Mouse (Mus musculus): Measurements from ENCODE around the gene Gm9639. TPM values are rescaled to one million over a fixed set of nuclear protein-coding genes. Genes with fewer than 3 reads are reported as not detected.
"Not testable (repeated sequence)": the region's sequence is repeated elsewhere in the genome, so short reads cannot be mapped to it uniquely, and the experiment has no call there.

Gene Gm9639
- total and polyA plus RNA-seq, 3 experiments, result not detected

DNA sequence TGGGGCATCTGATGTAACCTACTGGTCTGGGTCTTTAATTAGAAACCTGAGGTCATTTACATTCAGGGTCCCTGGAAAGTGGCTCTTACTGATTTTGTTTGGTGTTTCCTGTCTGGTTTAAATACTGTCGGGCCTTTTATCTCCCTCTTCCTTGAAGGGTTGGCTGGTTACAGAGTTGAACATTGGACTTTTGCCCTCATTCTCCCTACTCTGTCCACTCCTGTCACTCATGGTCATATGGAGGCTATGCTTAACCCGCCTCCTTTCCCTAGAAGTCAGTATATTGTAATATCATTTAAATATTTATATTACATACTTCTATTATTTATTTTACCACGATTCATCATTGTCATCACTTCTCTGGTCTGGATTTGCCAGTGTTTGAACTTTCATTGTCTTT lies 9.2 kb upstream of the Gm9639 start:
- Histone ChIP-seq H3K27ac (ENCODE audit: insufficient read depth, low read depth) (no peak overlapping the region), H3K4me3 (replicated peaks in 1 of 3; ENCODE audit: low read depth in 2 of 3, low read length in 2 of 3, poor library complexity in 1 of 3) (no peak overlapping the region), H3K36me3 (replicated peaks in 1 of 2; ENCODE audit: control insufficient read depth in 1 of 2, insufficient read depth in 1 of 2, low read length in 1 of 2) (no peaks in the 10 kb centered on the region), H3K9ac (ENCODE audit: insufficient read depth, low read depth) (no peak overlapping the region), H3K9me3 (replicated peaks; ENCODE audit: low read length) (peaks cover 4% of the 10 kb centered on the region), H3K27me3 (replicated peaks) (peaks cover 45% of the 10 kb centered on the region), H3K79me2 (replicated peaks; ENCODE audit: control insufficient read depth, extremely low read depth, insufficient read depth, poor library complexity, severe bottlenecking) (no peaks in the 10 kb centered on the region), H3K4me1 (ENCODE audit: control insufficient read depth in 1 of 2, insufficient read depth in 2 of 2) (no peaks in the 10 kb centered on the region), H3K4me2 (ENCODE audit: insufficient read depth, low read depth, poor library complexity, severe bottlenecking) (no peak overlapping the region)
- TF ChIP-seq NRF1 (IDR thresholded peaks at IDR 0.05; ENCODE audit: low read depth, low read length) (no peak), RAD21 (IDR thresholded peaks at IDR 0.05; ENCODE audit: low read depth, low read length) (no peak), MAZ (IDR thresholded peaks at IDR 0.05; ENCODE audit: low read depth, low read length) (no peak), CTCF (conservative IDR thresholded peaks at IDR 0.05 in 1 of 2, IDR thresholded peaks at IDR 0.05 in 1 of 2; ENCODE audit: low read depth in 2 of 2, low read length in 2 of 2) (no peak), PAX5 (IDR thresholded peaks at IDR 0.05; ENCODE audit: low read length) (no peak), KAT2A (IDR thresholded peaks at IDR 0.05; ENCODE audit: insufficient replicate concordance, low read length) (no peak), ELF1 (IDR thresholded peaks at IDR 0.05; ENCODE audit: low read depth, low read length) (no peak), GABPA (IDR thresholded peaks at IDR 0.05; ENCODE audit: insufficient replicate concordance, low read depth, low read length) (no peak), ZNF384 (IDR thresholded peaks at IDR 0.05; ENCODE audit: low read depth, low read length) (no peak), SIN3A (IDR thresholded peaks at IDR 0.05; ENCODE audit: low read length) (no peak), EP300 (IDR thresholded peaks at IDR 0.05; ENCODE audit: low read length) (no peak), CHD1 (IDR thresholded peaks at IDR 0.05; ENCODE audit: low read depth, low read length) (no peak), E2F4 (IDR thresholded peaks at IDR 0.05; ENCODE audit: insufficient replicate concordance, low read depth, low read length) (no peak), USF1 (IDR thresholded peaks at IDR 0.05; ENCODE audit: low read depth, low read length) (no peak)
- DNase-seq (ENCODE audit: extremely low read depth), result no peak
- dilution Hi-C loops (cut with MboI; ENCODE audit: extremely low pct_ligation_motif_present, extremely low pct_unique_long_range_greater_than_20kb, low sequenced_read_pairs) (no loop called here), in situ Hi-C loops (cut with MboI; ENCODE audit: low pct_ligation_motif_present, low pct_unique_long_range_greater_than_20kb, low sequenced_read_pairs) (no loop called here)

DNA sequence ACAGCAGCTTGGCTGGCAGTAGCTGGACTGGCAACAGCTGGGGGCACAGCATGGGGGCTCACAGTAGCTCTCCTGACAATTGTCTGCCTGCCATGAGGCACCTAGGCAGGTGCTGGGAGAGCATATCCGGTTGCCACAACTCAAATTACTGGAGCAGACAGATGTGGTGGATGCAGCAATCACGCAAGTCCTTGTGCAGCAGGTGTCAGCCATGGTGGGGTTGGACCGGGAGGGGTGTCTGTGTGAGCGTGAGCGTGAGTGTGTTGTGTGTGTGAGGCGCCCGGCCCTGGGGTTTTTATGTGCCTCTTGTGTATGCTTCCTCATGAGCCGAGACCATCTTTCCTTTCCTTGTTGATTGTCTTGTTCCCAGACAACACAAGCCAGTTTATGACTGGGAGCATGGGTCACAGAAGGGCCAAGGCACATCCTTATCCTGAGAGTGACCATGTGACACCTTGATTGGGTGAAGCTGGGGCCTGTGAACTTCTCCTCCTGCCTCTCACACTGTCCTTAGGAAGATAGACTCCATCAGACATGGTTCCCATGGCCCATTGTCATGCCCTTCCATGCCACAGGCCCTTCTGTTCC lies 4.1 kb upstream of the Gm9639 start, which contains the start of gene Gm19668:
TSS of gene Gm19668 (minus strand) at position 213 of the 588 bp plus-strand sequence.
- Histone ChIP-seq H3K27me3 (replicated peaks) (peaks cover 70% of the 10 kb centered on the region), H3K4me2 (ENCODE audit: insufficient read depth, low read depth, poor library complexity, severe bottlenecking) (no peak within 1 kb of the TSS), H3K27ac (ENCODE audit: insufficient read depth, low read depth) (no peak within 1 kb of the TSS), H3K9me3 (replicated peaks; ENCODE audit: low read length) (no peaks in the 10 kb centered on the region), H3K9ac (ENCODE audit: insufficient read depth, low read depth) (no peak within 1 kb of the TSS), H3K36me3 (replicated peaks in 1 of 2; ENCODE audit: control insufficient read depth in 1 of 2, insufficient read depth in 1 of 2, low read length in 1 of 2) (no peaks in the 10 kb centered on the region), H3K79me2 (replicated peaks; ENCODE audit: control insufficient read depth, extremely low read depth, insufficient read depth, poor library complexity, severe bottlenecking) (no peaks in the 10 kb centered on the region), H3K4me3 (replicated peaks in 1 of 3; ENCODE audit: low read depth in 2 of 3, low read length in 2 of 3, poor library complexity in 1 of 3) (no peak within 1 kb of the TSS), H3K4me1 (ENCODE audit: control insufficient read depth in 1 of 2, insufficient read depth in 2 of 2) (no peaks in the 10 kb centered on the region)
- dilution Hi-C loops (cut with MboI; ENCODE audit: extremely low pct_ligation_motif_present, extremely low pct_unique_long_range_greater_than_20kb, low sequenced_read_pairs) (no loop called here), in situ Hi-C loops (cut with MboI; ENCODE audit: low pct_ligation_motif_present, low pct_unique_long_range_greater_than_20kb, low sequenced_read_pairs) (no loop called here)
- TF ChIP-seq MAFK (IDR thresholded peaks at IDR 0.05; ENCODE audit: insufficient replicate concordance, low read length), result no peak
- TF ChIP-seq USF1 (IDR thresholded peaks at IDR 0.05; ENCODE audit: low read depth, low read length), result no peak
- TF ChIP-seq CTCF (conservative IDR thresholded peaks at IDR 0.05 in 1 of 2, IDR thresholded peaks at IDR 0.05 in 1 of 2; ENCODE audit: low read depth in 2 of 2, low read length in 2 of 2), result no peak
- no peak for TF ChIP-seq ETS1 (conservative IDR thresholded peaks at IDR 0.05; ENCODE audit: low read depth, low read length)
- TF ChIP-seq KAT2A (IDR thresholded peaks at IDR 0.05; ENCODE audit: insufficient replicate concordance, low read length), result no peak
- TF ChIP-seq EP300 (IDR thresholded peaks at IDR 0.05; ENCODE audit: low read length), result no peak
- no peak for TF ChIP-seq SIN3A (IDR thresholded peaks at IDR 0.05; ENCODE audit: low read length)
- no peak for TF ChIP-seq E2F4 (IDR thresholded peaks at IDR 0.05; ENCODE audit: insufficient replicate concordance, low read depth, low read length)
- no peak for TF ChIP-seq MXI1 (IDR thresholded peaks at IDR 0.05; ENCODE audit: low read depth, low read length)
- TF ChIP-seq POLR2A (IDR thresholded peaks at IDR 0.05; ENCODE audit: low read depth, low read length), result no peak
- TF ChIP-seq GABPA (IDR thresholded peaks at IDR 0.05; ENCODE audit: insufficient replicate concordance, low read depth, low read length), result no peak
- TF ChIP-seq CHD1 (IDR thresholded peaks at IDR 0.05; ENCODE audit: low read depth, low read length), result no peak
- no peak for TF ChIP-seq RAD21 (IDR thresholded peaks at IDR 0.05; ENCODE audit: low read depth, low read length)
- no peak for TF ChIP-seq HCFC1 (IDR thresholded peaks at IDR 0.05; ENCODE audit: low read depth, low read length)
- no peak for DNase-seq (ENCODE audit: extremely low read depth)

DNA sequence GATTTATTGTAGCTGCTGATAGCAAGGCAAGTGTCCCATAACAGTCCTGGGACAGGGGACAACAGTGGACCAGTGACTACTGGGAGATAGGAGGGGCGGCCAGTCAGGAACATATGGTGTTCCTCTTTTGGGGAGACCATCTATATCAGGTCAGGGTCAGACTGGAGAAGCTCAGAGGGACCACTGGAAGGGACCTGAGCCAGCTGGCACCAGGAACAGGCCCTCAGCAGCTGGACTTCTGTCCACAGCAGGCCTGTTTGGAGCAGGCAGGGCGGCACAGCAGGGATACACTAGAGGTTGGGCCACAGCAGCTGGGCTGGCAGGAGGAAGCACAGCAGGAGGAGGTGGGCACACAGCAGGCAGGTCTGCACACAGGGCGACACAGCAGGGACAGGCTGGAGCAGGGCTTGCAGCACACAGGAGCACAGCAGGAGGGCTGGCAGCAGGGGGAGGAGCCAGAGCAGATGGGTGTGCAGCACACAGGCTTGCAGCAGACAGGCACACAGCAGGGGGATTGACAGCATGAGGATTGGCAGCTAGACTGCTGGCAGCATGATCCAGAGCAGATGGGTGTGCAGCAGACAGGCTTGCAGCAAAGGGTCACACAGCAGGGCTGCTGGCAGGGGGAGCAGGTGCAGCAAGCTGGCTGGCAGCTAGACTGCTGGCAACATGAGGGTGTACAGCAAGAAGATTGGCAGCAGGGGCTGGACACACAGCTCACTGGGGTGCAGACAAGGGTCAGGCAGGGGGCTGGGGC lies 3.5 kb upstream of the Gm9639 start:
- H3K9ac ChIP-seq (ENCODE audit: insufficient read depth, low read depth); DNase-seq (ENCODE audit: extremely low read depth); H3K36me3 ChIP-seq (replicated peaks in 1 of 2; ENCODE audit: control insufficient read depth in 1 of 2, insufficient read depth in 1 of 2, low read length in 1 of 2); H3K9me3 ChIP-seq (replicated peaks; ENCODE audit: low read length); H3K79me2 ChIP-seq (replicated peaks; ENCODE audit: control insufficient read depth, extremely low read depth, insufficient read depth, poor library complexity, severe bottlenecking); in situ Hi-C loops (cut with MboI; ENCODE audit: low pct_ligation_motif_present, low pct_unique_long_range_greater_than_20kb, low sequenced_read_pairs); H3K27ac ChIP-seq (ENCODE audit: insufficient read depth, low read depth); H3K4me2 ChIP-seq (ENCODE audit: insufficient read depth, low read depth, poor library complexity, severe bottlenecking); H3K4me3 ChIP-seq (replicated peaks in 1 of 3; ENCODE audit: low read depth in 2 of 3, low read length in 2 of 3, poor library complexity in 1 of 3); H3K4me1 ChIP-seq (ENCODE audit: control insufficient read depth in 1 of 2, insufficient read depth in 2 of 2); dilution Hi-C loops (cut with MboI; ENCODE audit: extremely low pct_ligation_motif_present, extremely low pct_unique_long_range_greater_than_20kb, low sequenced_read_pairs): not testable (repeated sequence)
- H3K27me3 ChIP-seq (replicated peaks), result peaks cover 71% of the 10 kb centered on the region
